Mouse (Mus musculus) spleen, adult 12 weeks (tissue): ENCODE data around the gene Myh1.

Experiments used
- DNase-seq: peaks from one replicate; pipeline ENCODE4 v3.0.0; 2022; ENCODE audit warnings: low spot score

Myh1 gene

DNA sequence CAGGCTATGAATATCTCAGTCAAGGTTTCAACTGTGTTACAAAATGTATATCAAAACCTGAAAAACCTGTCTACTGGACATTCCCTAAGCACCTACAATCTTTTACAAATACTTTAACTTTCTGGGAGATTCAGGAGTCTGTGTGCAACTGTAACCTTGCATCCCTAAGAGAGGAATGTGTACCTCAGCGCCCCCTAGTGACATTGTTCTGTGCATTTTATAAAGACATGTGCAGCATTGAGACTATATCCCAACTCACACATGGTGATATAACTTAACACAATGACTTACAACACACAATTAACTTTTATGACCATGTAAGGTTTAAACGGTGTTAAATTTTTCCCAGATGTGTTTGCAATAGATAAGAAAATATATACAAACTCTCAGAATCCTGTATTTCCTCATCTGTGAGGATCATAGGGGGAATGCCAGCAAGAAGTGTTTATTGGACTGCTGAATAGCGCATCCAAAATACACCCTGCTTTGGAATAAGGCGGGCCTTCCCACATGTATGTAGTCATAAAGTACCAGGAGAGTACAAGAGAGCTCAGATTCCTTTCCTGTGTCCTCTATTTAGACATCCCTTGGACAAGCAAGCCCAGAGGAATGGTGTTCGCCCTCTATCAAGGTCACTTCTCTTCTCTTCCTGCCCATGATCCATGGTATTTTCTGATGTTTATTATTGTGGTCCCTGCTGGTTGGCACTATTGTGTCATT, 35.9 kb downstream of the Myh1 start:
- DNase-seq, result no peak

DNA sequence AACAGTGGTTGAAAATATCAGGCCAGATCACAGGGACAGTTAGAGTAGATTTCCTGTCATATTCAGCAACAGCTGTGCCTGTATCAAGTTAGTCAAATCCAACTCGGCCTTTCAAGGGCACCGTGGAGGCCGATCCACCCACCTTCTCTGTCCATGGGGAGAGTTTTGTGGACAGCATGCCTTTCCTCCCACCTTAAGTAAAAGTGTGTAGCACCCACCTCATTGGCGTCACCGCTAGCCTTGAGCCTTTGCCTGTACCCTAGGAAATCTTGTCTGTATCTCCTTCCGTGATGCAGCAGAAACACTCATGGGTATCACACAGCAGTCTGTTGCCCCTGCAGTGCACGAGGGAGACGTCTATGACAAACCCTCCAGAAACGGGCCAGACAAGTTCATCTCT, 36.9 kb downstream of the Myh1 start:
- DNase-seq, result no peak

DNA sequence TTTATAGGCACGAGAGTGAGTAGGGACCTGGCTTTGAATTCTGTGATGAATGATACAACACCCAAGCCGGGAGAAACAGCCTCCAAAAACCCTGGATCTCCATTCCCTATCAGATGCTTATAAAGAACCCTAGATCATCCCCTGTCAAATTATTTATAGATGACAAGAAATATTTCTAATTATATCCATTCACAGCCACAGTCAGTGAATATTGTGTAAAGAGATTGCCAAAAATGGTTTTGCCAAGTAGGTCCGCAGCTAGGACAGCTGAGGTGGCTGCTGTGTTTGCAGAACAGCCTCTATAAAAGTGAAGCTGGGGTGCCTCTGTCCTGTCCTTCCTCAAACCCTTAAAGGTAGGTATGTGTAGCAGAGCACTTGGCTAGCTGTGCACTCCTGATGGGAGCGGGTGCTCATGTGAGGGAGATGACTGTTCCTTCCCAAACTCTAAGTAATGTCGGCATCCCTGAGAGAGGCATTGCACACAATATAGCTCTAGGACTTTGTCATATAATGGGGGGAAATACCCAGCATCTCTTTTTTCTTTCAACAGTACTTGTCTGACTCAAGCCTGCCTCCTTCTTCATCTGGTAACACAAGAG, 37.7 kb downstream of the Myh1 start, which contains the start of gene Myh4:
Myh4 (plus strand) TSS at position 549 of the 599 bp plus-strand sequence.
- no peak for DNase-seq

- DNase-seq, result no peak
Observed at GRCm38 (mm10) chr11:67241051-67241450, 41.2 kb downstream of the Myh1 start.

DNA sequence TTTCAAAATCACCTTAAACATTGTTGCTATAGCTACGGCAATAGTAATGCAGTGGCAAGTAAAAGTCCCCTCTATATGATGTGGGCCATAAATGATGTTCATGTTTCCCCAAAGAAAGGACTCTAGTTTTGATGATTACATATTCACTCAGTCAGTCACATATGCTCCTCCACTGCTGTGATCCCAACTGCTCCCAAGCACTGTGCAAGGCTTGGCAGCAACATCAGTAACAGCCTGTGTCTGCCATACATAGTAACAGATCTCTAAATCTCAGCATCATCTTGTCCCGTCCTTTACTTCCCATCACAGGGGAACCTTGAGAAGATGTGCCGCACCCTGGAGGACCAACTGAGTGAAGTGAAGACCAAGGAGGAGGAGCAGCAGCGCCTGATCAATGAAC, 53.8 kb downstream of the Myh1 start:
- DNase-seq, result no peak

- DNase-seq, result no peak
Observed at GRCm38 (mm10) chr11:67257048-67257447, 57.2 kb downstream of the Myh1 start.

DNA sequence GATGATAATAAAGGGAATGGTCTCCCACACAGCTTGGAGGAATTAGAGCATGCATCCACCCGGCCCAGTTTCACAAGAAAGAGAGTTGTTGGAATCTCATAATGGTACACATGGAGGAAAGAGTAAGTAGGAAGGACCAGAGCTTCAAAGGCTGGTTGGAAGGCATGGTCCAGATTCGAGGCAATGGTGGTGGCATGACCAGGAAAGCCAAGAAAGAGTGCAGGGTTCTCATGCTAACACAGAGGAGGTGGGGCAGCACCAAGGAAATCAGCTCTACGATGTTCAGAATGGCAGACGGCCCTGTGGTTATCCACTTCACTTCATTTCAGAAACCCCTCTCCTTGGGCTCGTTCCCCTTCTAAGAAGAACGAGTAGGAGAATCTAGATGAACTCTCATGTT, 61.1 kb downstream of the Myh1 start:
- DNase-seq, result no peak
